Mouse (Mus musculus) erythroblast, embryonic 14.5 days (primary cell): ENCODE data around the gene 1700021F05Rik.

Experiments used
- GATA1 ChIP-seq: IDR thresholded peaks from 2 replicates; pipeline ENCODE4 v1.6.1; 2012; ENCODE audit warnings: low read length, inconsistent platforms, mixed read lengths
- TAL1 ChIP-seq: IDR thresholded peaks from 3 replicates; pipeline ENCODE4 v1.6.1; 2012; ENCODE audit warnings: low read length, inconsistent platforms, mixed read lengths

DNA sequence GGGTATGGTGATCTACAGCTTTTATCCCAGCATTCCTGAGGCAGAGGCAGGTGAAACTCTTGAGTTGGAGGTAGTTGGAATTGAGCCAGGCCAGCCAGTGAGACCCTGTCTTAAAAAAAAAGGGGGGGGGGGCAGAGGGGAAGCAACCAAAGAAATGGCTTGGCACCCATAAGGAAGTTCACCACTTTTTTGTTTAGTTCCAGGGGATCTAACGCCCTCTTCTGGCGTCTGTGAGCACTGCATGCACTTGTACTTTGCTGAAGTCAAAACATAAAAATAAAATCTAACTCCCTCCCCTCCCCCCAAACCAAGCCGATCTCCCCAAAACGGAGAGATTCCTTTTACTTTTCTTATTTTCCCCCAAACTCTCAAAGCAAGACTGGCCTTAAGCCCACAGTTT, 65.4 kb downstream of the 1700021F05Rik start:
- no peak for TF ChIP-seq TAL1
- no peak for TF ChIP-seq GATA1
